Mouse (Mus musculus): ENCODE measurements around the gene Foxl1.
A peak's percentile ranks its signal among the peaks of the same experiment; 100 is the strongest.

The Foxl1 gene

GRCm38 (mm10) chr8:121092627-121093026 is 35.1 kb upstream of the Foxl1 start:
- DNase-seq (ENCODE audit: low spot score in 2 of 2) = peak; percentile 77 to 82

- DNase-seq (ENCODE audit: low spot score in 2 of 2) = no peak
Measured at GRCm38 (mm10) chr8:121093496-121093895, 34.2 kb upstream of the Foxl1 start.

- peak in 1 of 2 experiments; percentile 71 for DNase-seq (ENCODE audit: low spot score in 2 of 2)
Measured at GRCm38 (mm10) chr8:121104049-121104818, 23.5 kb upstream of the Foxl1 start.

GRCm38 (mm10) chr8:121107668-121108656 is 19.8 kb upstream of the Foxl1 start, which contains the start of gene Mthfsd:
TSS of gene Mthfsd (minus strand) at chr8:121108392.
- DNase-seq (ENCODE audit: low spot score in 2 of 2) = peak; percentile 97 to 99

GRCm38 (mm10) chr8:121108657-121109056 is 19.1 kb upstream of the Foxl1 start:
- no peak for DNase-seq (ENCODE audit: low spot score in 2 of 2)

- no peak for DNase-seq (ENCODE audit: low spot score in 2 of 2)
Measured at GRCm38 (mm10) chr8:121111145-121111907, 16.4 kb upstream of the Foxl1 start.

GRCm38 (mm10) chr8:121113261-121113660 is 14.5 kb upstream of the Foxl1 start:
- DNase-seq (ENCODE audit: low spot score in 2 of 2) = peak; percentile 96

- no peak for DNase-seq (ENCODE audit: low spot score in 2 of 2)
Measured at GRCm38 (mm10) chr8:121115136-121115535, 12.6 kb upstream of the Foxl1 start.

- DNase-seq (ENCODE audit: low spot score in 2 of 2) = peak; percentile 75 to 87
Measured at GRCm38 (mm10) chr8:121115948-121116347, 11.8 kb upstream of the Foxl1 start, which contains the start of gene Foxc2. TSS of gene Foxc2 (plus strand) at chr8:121116171.

GRCm38 (mm10) chr8:121116591-121117185 is 11.1 kb upstream of the Foxl1 start:
- DNase-seq (ENCODE audit: low spot score in 2 of 2) = no peak

GRCm38 (mm10) chr8:121117186-121117651 is 10.5 kb upstream of the Foxl1 start:
- no peak for DNase-seq (ENCODE audit: low spot score in 2 of 2)

GRCm38 (mm10) chr8:121117906-121118305 is 9.8 kb upstream of the Foxl1 start:
- no peak for DNase-seq (ENCODE audit: low spot score in 2 of 2)

- DNase-seq (ENCODE audit: low spot score in 2 of 2) = no peak
Measured at GRCm38 (mm10) chr8:121118634-121119420, 8.9 kb upstream of the Foxl1 start.

GRCm38 (mm10) chr8:121119635-121120455 is 7.9 kb upstream of the Foxl1 start:
- DNase-seq (ENCODE audit: low spot score in 2 of 2) = no peak

GRCm38 (mm10) chr8:121120456-121121419 is 7.0 kb upstream of the Foxl1 start:
- no peak for DNase-seq (ENCODE audit: low spot score in 2 of 2)

- DNase-seq (ENCODE audit: low spot score in 2 of 2) = no peak
Measured at GRCm38 (mm10) chr8:121121704-121122103, 6.0 kb upstream of the Foxl1 start.

- no peak for DNase-seq (ENCODE audit: low spot score in 2 of 2)
Measured at GRCm38 (mm10) chr8:121122368-121122767, 5.4 kb upstream of the Foxl1 start.

GRCm38 (mm10) chr8:121123113-121123512 is 4.6 kb upstream of the Foxl1 start:
- DNase-seq (ENCODE audit: low spot score in 2 of 2) = no peak
